Mouse (Mus musculus) kidney, postnatal 0 days (tissue): ENCODE results near the gene Tmem222. TPM values are rescaled to one million over a fixed set of nuclear protein-coding genes. Genes with fewer than 3 reads are reported as not detected.

ENCODE experiments used
- ATAC-seq: fragments of 200-750 bp; cut with Nextera tagmentation; replicated peaks from 2 replicates; pipeline ENCODE4 v1.8.0; 2017; ENCODE audit warnings: low read depth, moderate number of reproducible peaks, moderate TSS enrichment, moderate library complexity; ENCODE audit not compliant: low FRiP score
- DNase-seq: peaks from one replicate; pipeline ENCODE4 v3.0.0-alpha.2; 2016; ENCODE audit warnings: low spot score
- H3K27ac ChIP-seq: fragments of 300-500 bp; sonication (generic); 2 replicates; pipeline ENCODE4 v1.5.1; 2014; ENCODE audit warnings: mild to moderate bottlenecking
- H3K27me3 ChIP-seq: fragments of 300-500 bp; sonication (generic); 2 replicates; pipeline ENCODE4 v1.6.1; 2014; ENCODE audit warnings: low read length, mixed read lengths; ENCODE audit not compliant: insufficient read depth
- H3K36me3 ChIP-seq: fragments of 300-500 bp; sonication (generic); 2 replicates; pipeline ENCODE4 v1.6.1; 2014; ENCODE audit warnings: low read length, mixed read lengths; ENCODE audit not compliant: insufficient read depth
- H3K4me1 ChIP-seq: fragments of 300-500 bp; sonication (generic); replicated peaks from 2 replicates; pipeline ENCODE4 v1.6.1; 2014; ENCODE audit warnings: antibody characterized with exemption, low read length, mixed read lengths; ENCODE audit not compliant: insufficient read depth
- H3K4me2 ChIP-seq: fragments of 300-500 bp; sonication (generic); 2 replicates; pipeline ENCODE4 v1.6.1; 2014; ENCODE audit warnings: mild to moderate bottlenecking, low read length, moderate library complexity, mixed read lengths
- H3K4me3 ChIP-seq: fragments of 300-500 bp; sonication (generic); replicated peaks from 2 replicates; pipeline ENCODE4 v1.5.1; 2014; ENCODE audit warnings: low read depth, low read length
- H3K9ac ChIP-seq: fragments of 300-500 bp; sonication (generic); 2 replicates; pipeline ENCODE4 v1.6.1; 2014; ENCODE audit warnings: low read depth, low read length
- H3K9me3 ChIP-seq: fragments of 300-500 bp; sonication (generic); replicated peaks from 2 replicates; pipeline ENCODE4 v1.6.1; 2016; ENCODE audit warnings: low read length, inconsistent platforms, mixed read lengths
- CTCF ChIP-seq: IDR thresholded peaks from 2 replicates; pipeline ENCODE4 v1.5.1; 2016; ENCODE audit warnings: antibody characterized with exemption, low read depth, mild to moderate bottlenecking, moderate library complexity
- WGBS: fragments of 180-500 bp; shearing (Covaris S2); extraction: QIAGEN DNeasy Blood & Tissue Kit; methylation state at CpG from one replicate; pipeline ENCODE4 v1.1.7; 2014; 5-methylcytosine and 5-hydroxymethylcytosine counted together
- polyA plus RNA-seq: library from polyadenylated mRNA; unstranded; fragments of >200 nt; fragmentation: Nextera tagmentation; extraction: Ambion mirVana; gene quantifications from 2 replicates; pipeline ENCODE4 v1.2.1, GENCODE M21; 2015

The Tmem222 gene
- polyA plus RNA-seq, 1 experiment from 2014 or later, result 74.5 TPM

GRCm38 (mm10) chr4:133243538-133243937, 34.1 kb downstream of the Tmem222 start:
- H3K9me3 ChIP-seq, result no peaks in the 10 kb centered on the region
- WGBS, result 16% methylated on average over 13 of the region's 13 CpGs
- no peak for TF ChIP-seq CTCF
- H3K4me3 ChIP-seq, result no peak overlapping the region
- ATAC-seq, result no peak
- DNase-seq, result no peak
- no peaks in the 10 kb centered on the region for H3K36me3 ChIP-seq
- H3K27ac ChIP-seq, result no peak overlapping the region
- H3K27me3 ChIP-seq, result 0 out of 2 replicates have a peak, but pooled peaks cover 4% of the 10 kb centered on the region
- H3K4me1 ChIP-seq, result 0 out of 2 replicates have a peak, but pooled peaks cover 9% of the 10 kb centered on the region
- H3K9ac ChIP-seq, result no peak overlapping the region
- no peak overlapping the region for H3K4me2 ChIP-seq

- H3K4me3 ChIP-seq, result no peak overlapping the region
- no peak for DNase-seq
- no peak for TF ChIP-seq CTCF
Observed at GRCm38 (mm10) chr4:133242710-133243109, 34.9 kb downstream of the Tmem222 start.

GRCm38 (mm10) chr4:133241910-133242309, 35.7 kb downstream of the Tmem222 start:
- DNase-seq, result no peak
- no peak for TF ChIP-seq CTCF
- H3K4me3 ChIP-seq, result peak overlapping the region; percentile 54; the same call in 1 of the 2 replicates
- H3K27me3 ChIP-seq, result 0 out of 2 replicates have a peak, but pooled peaks cover 4% of the 10 kb centered on the region
- H3K9ac ChIP-seq, result peak overlapping the region; percentile 5; the same call in 1 of the 2 replicates
- no peak for ATAC-seq
- H3K4me1 ChIP-seq, result 0 out of 2 replicates have a peak, but pooled peaks cover 9% of the 10 kb centered on the region
- peak overlapping the region; percentile 93 for H3K4me2 ChIP-seq
- no peaks in the 10 kb centered on the region for H3K9me3 ChIP-seq
- H3K27ac ChIP-seq, result 0 out of 2 replicates have a peak overlapping the region, but pooled peaks have one; percentile 88
- 35% methylated on average over 11 of the region's 11 CpGs for WGBS
- H3K36me3 ChIP-seq, result no peaks in the 10 kb centered on the region

More at GRCm38 (mm10) chr4:133242710-133243109, 34.9 kb downstream of the Tmem222 start:
- Histone ChIP-seq H3K27ac (no peak overlapping the region), H3K36me3 (no peaks in the 10 kb centered on the region), H3K4me2 (no peak overlapping the region), H3K9ac (no peak overlapping the region), H3K27me3 (0 out of 2 replicates have a peak, but pooled peaks cover 4% of the 10 kb centered on the region), H3K4me1 (0 out of 2 replicates have a peak, but pooled peaks cover 9% of the 10 kb centered on the region), H3K9me3 (no peaks in the 10 kb centered on the region)
- no peak for ATAC-seq
- 70% methylated on average over 9 of the region's 9 CpGs for WGBS

GRCm38 (mm10) chr4:133240934-133241908, 36.4 kb downstream of the Tmem222 start:
- 0 out of 2 replicates have a peak, but pooled peaks cover 4% of the 10 kb centered on the region for H3K27me3 ChIP-seq
- TF ChIP-seq CTCF, result peak; percentile 39
- under 1% methylated on average over 73 of the region's 78 CpGs for WGBS
- peak overlapping the region; percentile 54 for H3K4me3 ChIP-seq
- peak overlapping the region; percentile 93 for H3K4me2 ChIP-seq
- ATAC-seq, result peak; percentile 89
- H3K9ac ChIP-seq, result peak overlapping the region; percentile 64
- H3K9me3 ChIP-seq, result no peaks in the 10 kb centered on the region
- no peaks in the 10 kb centered on the region for H3K36me3 ChIP-seq
- H3K27ac ChIP-seq, result peak overlapping the region; percentile 88
- peak; percentile 91 for DNase-seq
- H3K4me1 ChIP-seq, result 0 out of 2 replicates have a peak, but pooled peaks cover 9% of the 10 kb centered on the region

GRCm38 (mm10) chr4:133240490-133240921, 37.1 kb downstream of the Tmem222 start, which contains the start of gene Map3k6:
TSS of gene Map3k6 (plus strand) at chr4:133240818.
- 0 out of 2 replicates have a peak, but pooled peaks have one; percentile 2 for TF ChIP-seq CTCF
- Histone ChIP-seq H3K27me3 (0 out of 2 replicates have a peak, but pooled peaks cover 4% of the 10 kb centered on the region), H3K4me2 (peak within 1 kb of the TSS; percentile 93), H3K9ac (peak within 1 kb of the TSS; percentile 64), H3K36me3 (no peaks in the 10 kb centered on the region), H3K4me3 (peak within 1 kb of the TSS; percentile 54), H3K9me3 (no peaks in the 10 kb centered on the region), H3K4me1 (0 out of 2 replicates have a peak, but pooled peaks cover 9% of the 10 kb centered on the region), H3K27ac (peak within 1 kb of the TSS; percentile 88)
- DNase-seq, result peak; percentile 78
- 4% methylated on average over 16 of the region's 16 CpGs for WGBS
- peak; percentile 74 for ATAC-seq

- Histone ChIP-seq H3K9ac (no peak overlapping the region), H3K4me3 (no peak overlapping the region), H3K27me3 (0 out of 2 replicates have a peak, but pooled peaks cover 4% of the 10 kb centered on the region), H3K27ac (no peak overlapping the region), H3K4me2 (no peak overlapping the region), H3K36me3 (no peaks in the 10 kb centered on the region), H3K4me1 (0 out of 2 replicates have a peak, but pooled peaks cover 9% of the 10 kb centered on the region), H3K9me3 (no peaks in the 10 kb centered on the region)
- DNase-seq (no peak), ATAC-seq (no peak)
- 84% methylated on average over 4 of the region's 4 CpGs for WGBS
- TF ChIP-seq CTCF, result no peak
Observed at GRCm38 (mm10) chr4:133237911-133238310, 39.7 kb downstream of the Tmem222 start.
